Mouse (Mus musculus) MEL (cell line): ENCODE results near the gene H13. TPM values are rescaled to one million over a fixed set of nuclear protein-coding genes. Genes with fewer than 3 reads are reported as not detected.
A peak's percentile ranks its signal among the peaks of the same experiment; 100 is the strongest.

Experiments
- DNase-seq: peaks from one replicate; pipeline ENCODE4 v3.0.0; 2011; ENCODE audit warnings: low read depth, low spot score
- H3K27ac ChIP-seq: 2 replicates; pipeline ENCODE4 v1.5.1; 2012; ENCODE audit warnings: low read depth, mild to moderate bottlenecking, control low read depth, low read length, moderate library complexity; ENCODE audit not compliant: control insufficient read depth
- H3K27me3 ChIP-seq, 2 experiments: fragments of 150-350 bp in 1 of 2; sonication (generic) in 1 of 2; 2 replicates each; pipeline ENCODE4 v1.6.1; 2012; ENCODE audit warnings: low read length in 2 of 2, mild to moderate bottlenecking in 2 of 2, improper control_type of control experiment in 1 of 2, moderate library complexity in 1 of 2; ENCODE audit not compliant: insufficient read depth in 2 of 2, control insufficient read depth in 1 of 2
- H3K36me3 ChIP-seq, 2 experiments: 2 replicates each; pipeline ENCODE4 v1.6.1; 2012 to 2014; ENCODE audit warnings: low read length in 2 of 2, improper control_type of control experiment in 1 of 2, inconsistent platforms in 1 of 2, mild to moderate bottlenecking in 1 of 2; ENCODE audit not compliant: insufficient read depth in 2 of 2, control insufficient read depth in 1 of 2
- H3K4me1 ChIP-seq, 2 experiments: fragments of 150-350 bp in 1 of 2; sonication (generic) in 1 of 2; 2 replicates each; pipeline ENCODE4 v1.6.1; 2012; ENCODE audit warnings: low read length in 2 of 2, improper control_type of control experiment in 1 of 2, mild to moderate bottlenecking in 1 of 2; ENCODE audit not compliant: insufficient read depth in 2 of 2, control insufficient read depth in 1 of 2
- H3K4me3 ChIP-seq, 2 experiments: fragments of 150-350 bp in 1 of 2; sonication (generic) in 1 of 2; 2 replicates each; pipeline ENCODE4 v1.5.1; 2012; ENCODE audit warnings: low read depth in 2 of 2, low read length in 2 of 2, mild to moderate bottlenecking in 2 of 2, moderate library complexity in 2 of 2, control low read depth in 1 of 2, improper control_type of control experiment in 1 of 2; ENCODE audit not compliant: control insufficient read depth in 1 of 2, insufficient read depth in 1 of 2
- H3K79me2 ChIP-seq: 2 replicates; pipeline ENCODE4 v1.6.1; 2012; ENCODE audit warnings: mild to moderate bottlenecking, low read length, moderate library complexity; ENCODE audit not compliant: control insufficient read depth, poor library complexity, insufficient read depth
- H3K9ac ChIP-seq: 2 replicates; pipeline ENCODE4 v1.6.1; 2012; ENCODE audit warnings: low read depth, mild to moderate bottlenecking, control low read depth, low read length, moderate library complexity; ENCODE audit not compliant: control insufficient read depth, poor library complexity, severe bottlenecking
- H3K9me3 ChIP-seq: fragments of 150-350 bp; sonication (generic); replicated peaks from 2 replicates; pipeline ENCODE4 v1.6.1; 2012; ENCODE audit warnings: mild to moderate bottlenecking, low read length, improper control_type of control experiment, moderate library complexity; ENCODE audit not compliant: insufficient read depth
- BHLHE40 ChIP-seq: IDR thresholded peaks from 2 replicates; pipeline ENCODE4 v1.6.1; 2012; ENCODE audit warnings: low read depth, mild to moderate bottlenecking, inconsistent platforms, low read length, improper control_type of control experiment, borderline replicate concordance
- CHD1 ChIP-seq: IDR thresholded peaks from 2 replicates; pipeline ENCODE4 v1.6.1; 2012; ENCODE audit warnings: low read depth, mild to moderate bottlenecking, inconsistent platforms, low read length, improper control_type of control experiment
- CHD2 ChIP-seq: IDR thresholded peaks from 2 replicates; pipeline ENCODE4 v1.6.1; 2011; ENCODE audit warnings: low read length, improper control_type of control experiment
- CTCF ChIP-seq, 3 experiments: IDR thresholded peaks in 2 of 3; conservative IDR thresholded peaks in 1 of 3; 2 replicates each; pipeline ENCODE4 v1.5.1; 2011 to 2012; ENCODE audit warnings: low read length in 3 of 3, low read depth in 2 of 3, mild to moderate bottlenecking in 2 of 3, improper control_type of control experiment in 1 of 3, inconsistent platforms in 1 of 3, mixed read lengths in 1 of 3, moderate library complexity in 1 of 3; ENCODE audit not compliant: control insufficient read depth in 1 of 3, insufficient read depth in 1 of 3, poor library complexity in 1 of 3, severe bottlenecking in 1 of 3
- E2F4 ChIP-seq: IDR thresholded peaks from 2 replicates; pipeline ENCODE4 v1.6.1; 2011; ENCODE audit warnings: low read depth, low read length, improper control_type of control experiment, borderline replicate concordance
- EP300 ChIP-seq, 2 experiments: IDR thresholded peaks; 2 replicates each; pipeline ENCODE4 v1.6.1; 2011; ENCODE audit warnings: improper control_type of control experiment in 2 of 2, low read length in 2 of 2, low read depth in 1 of 2, mild to moderate bottlenecking in 1 of 2
- GABPA ChIP-seq: IDR thresholded peaks from 2 replicates; pipeline ENCODE4 v1.6.1; 2012; ENCODE audit warnings: low read depth, mild to moderate bottlenecking, inconsistent platforms, low read length, improper control_type of control experiment, moderate library complexity
- GATA1 ChIP-seq: IDR thresholded peaks from 2 replicates; pipeline ENCODE4 v1.6.1; 2011; ENCODE audit warnings: low read depth, low read length, improper control_type of control experiment
- HCFC1 ChIP-seq: IDR thresholded peaks from 2 replicates; pipeline ENCODE4 v1.6.1; 2012; ENCODE audit warnings: low read depth, mild to moderate bottlenecking, inconsistent platforms, low read length, improper control_type of control experiment, moderate library complexity
- JUND ChIP-seq: IDR thresholded peaks from 2 replicates; pipeline ENCODE4 v1.6.1; 2011; ENCODE audit warnings: low read depth, mild to moderate bottlenecking, improper control_type of control experiment, low read length
- KAT2A ChIP-seq: conservative IDR thresholded peaks from 2 replicates; pipeline ENCODE4 v1.6.1; 2012; ENCODE audit warnings: low read depth, low read length, improper control_type of control experiment, inconsistent platforms
- MAFK ChIP-seq: IDR thresholded peaks from 2 replicates; pipeline ENCODE4 v1.6.1; 2011; ENCODE audit warnings: low read depth, mild to moderate bottlenecking, low read length, improper control_type of control experiment, borderline replicate concordance
- MEF2A ChIP-seq: IDR thresholded peaks from 2 replicates; pipeline ENCODE4 v1.6.1; 2014; ENCODE audit warnings: low read depth, mild to moderate bottlenecking, inconsistent platforms, low read length, improper control_type of control experiment; ENCODE audit not compliant: poor library complexity, insufficient replicate concordance, severe bottlenecking; ENCODE audit errors: extremely low read depth
- MXI1 ChIP-seq: IDR thresholded peaks from 2 replicates; pipeline ENCODE4 v1.6.1; 2011; ENCODE audit warnings: mild to moderate bottlenecking, low read depth, low read length, improper control_type of control experiment
- MYB ChIP-seq: IDR thresholded peaks from 2 replicates; pipeline ENCODE4 v1.6.1; 2011; ENCODE audit warnings: mild to moderate bottlenecking, low read depth, low read length, improper control_type of control experiment
- MYC ChIP-seq: IDR thresholded peaks from 2 replicates; pipeline ENCODE4 v1.6.1; 2011; ENCODE audit warnings: low read depth, mild to moderate bottlenecking, low read length, improper control_type of control experiment, moderate library complexity
- NELFE ChIP-seq: IDR thresholded peaks from 2 replicates; pipeline ENCODE4 v1.6.1; 2011; ENCODE audit warnings: low read depth, low read length, improper control_type of control experiment
- POLR2A ChIP-seq, 2 experiments: IDR thresholded peaks; 2 replicates each; pipeline ENCODE4 v1.6.1; 2011 to 2012; ENCODE audit warnings: low read length in 2 of 2, mild to moderate bottlenecking in 2 of 2, control low read depth in 1 of 2, improper control_type of control experiment in 1 of 2, low read depth in 1 of 2, moderate library complexity in 1 of 2; ENCODE audit not compliant: control insufficient read depth in 1 of 2, insufficient read depth in 1 of 2, poor library complexity in 1 of 2
- POLR2AphosphoS2 ChIP-seq: IDR thresholded peaks from 2 replicates; pipeline ENCODE4 v1.6.1; 2011; ENCODE audit warnings: low read length, improper control_type of control experiment
- RAD21 ChIP-seq: IDR thresholded peaks from 2 replicates; pipeline ENCODE4 v1.6.1; 2011; ENCODE audit warnings: mild to moderate bottlenecking, low read depth, low read length, improper control_type of control experiment
- RCOR1 ChIP-seq: IDR thresholded peaks from 2 replicates; pipeline ENCODE4 v1.6.1; 2012; ENCODE audit warnings: low read depth, mild to moderate bottlenecking, inconsistent platforms, low read length, improper control_type of control experiment
- SIN3A ChIP-seq: IDR thresholded peaks from 2 replicates; pipeline ENCODE4 v1.6.1; 2012; ENCODE audit warnings: low read length, improper control_type of control experiment, inconsistent platforms
- TAL1 ChIP-seq: IDR thresholded peaks from 2 replicates; pipeline ENCODE4 v1.6.1; 2012; ENCODE audit warnings: mild to moderate bottlenecking, inconsistent platforms, low read length, moderate library complexity, mixed read lengths
- TBP ChIP-seq: IDR thresholded peaks from 2 replicates; pipeline ENCODE4 v1.8.0; 2011; ENCODE audit warnings: low read depth, low read length, improper control_type of control experiment
- TCF12 ChIP-seq: IDR thresholded peaks from 2 replicates; pipeline ENCODE4 v1.6.1; 2014; ENCODE audit warnings: low read depth, mild to moderate bottlenecking, inconsistent platforms, low read length, improper control_type of control experiment, moderate library complexity
- UBTF ChIP-seq: IDR thresholded peaks from 2 replicates; pipeline ENCODE4 v1.6.1; 2012; ENCODE audit warnings: low read depth, mild to moderate bottlenecking, inconsistent platforms, low read length, improper control_type of control experiment, moderate library complexity, borderline replicate concordance; ENCODE audit not compliant: insufficient read depth
- ZKSCAN1 ChIP-seq: IDR thresholded peaks from 2 replicates; pipeline ENCODE4 v1.6.1; 2012; ENCODE audit warnings: low read depth, mild to moderate bottlenecking, inconsistent platforms, low read length, improper control_type of control experiment, moderate library complexity
- ZMIZ1 ChIP-seq: IDR thresholded peaks from 2 replicates; pipeline ENCODE4 v1.6.1; 2012; ENCODE audit warnings: low read depth, mild to moderate bottlenecking, inconsistent platforms, low read length, improper control_type of control experiment, moderate library complexity
- ZNF384 ChIP-seq: IDR thresholded peaks from 2 replicates; pipeline ENCODE4 v1.6.1; 2012; ENCODE audit warnings: low read depth, mild to moderate bottlenecking, inconsistent platforms, low read length, improper control_type of control experiment
- polyA plus RNA-seq, 2 experiments: library from polyadenylated mRNA; stranded (reverse) in 1 of 2; unstranded in 1 of 2; fragments of >175 nt in 1 of 2; fragments of >200 nt in 1 of 2; gene quantifications; 2 replicates each; pipeline versions ENCODE4 v1.2.1 to v1.2.4; 2012; ENCODE audit warnings: low replicate concordance in 2 of 2, low read depth in 1 of 2; ENCODE audit not compliant: insufficient read length in 2 of 2, insufficient read depth in 1 of 2, missing spikeins in 1 of 2
- total RNA-seq: library from RNA; depleted of rRNA; stranded (reverse); fragments of 300-350 nt; gene quantifications from 2 replicates; pipeline ENCODE4 v1.2.3, GENCODE M21; 2012

H13 gene
- total and polyA plus RNA-seq, 3 experiments = 82.7 to 421 (median 139) TPM

DNA sequence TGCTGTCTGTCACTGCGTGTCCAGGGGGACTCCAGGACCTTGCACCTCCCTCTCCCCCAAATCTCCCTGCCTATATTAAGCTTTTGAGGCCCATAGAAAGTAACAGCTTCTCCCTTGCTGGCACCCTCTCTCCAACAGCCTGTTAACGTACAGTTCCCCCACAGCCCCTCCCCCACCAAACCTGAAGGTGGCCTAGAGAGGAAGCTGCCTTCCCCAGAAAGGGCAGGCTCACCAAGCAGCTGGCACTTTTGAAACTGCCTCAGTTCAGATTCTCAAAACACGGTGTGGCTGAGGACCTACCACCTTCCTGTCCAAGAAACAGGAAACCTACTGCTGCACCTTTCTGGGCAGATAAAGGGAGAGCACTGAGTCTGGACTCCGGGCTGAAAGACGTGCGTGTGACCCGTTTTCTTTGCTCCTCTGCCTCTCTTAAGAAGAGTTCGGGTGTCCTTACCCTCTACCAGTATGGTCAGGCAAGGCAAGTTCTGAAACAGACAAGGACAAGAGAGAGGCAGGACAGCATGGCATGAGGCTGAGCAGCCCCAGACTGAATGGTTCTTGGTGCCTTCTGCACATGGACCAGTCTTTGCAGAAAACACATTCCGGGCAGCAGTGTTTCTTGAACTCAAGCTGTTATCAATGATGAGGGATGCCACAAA is 1.9 kb downstream of the H13 start:
- Histone ChIP-seq H3K9ac (peak overlapping the region; percentile 84), H3K4me3 (peak overlapping the region; percentile 81 to 88), H3K36me3 (peaks cover 4 to 9% of the 10 kb centered on the region in 2 experiments), H3K79me2 (peaks cover 35% of the 10 kb centered on the region), H3K4me1 (peaks cover 5 to 18% of the 10 kb centered on the region in 2 experiments), H3K9me3 (no peaks in the 10 kb centered on the region), H3K27ac (peak overlapping the region; percentile 36), H3K27me3 (peaks cover 3% of the 10 kb centered on the region in 2 experiments; a peak in 2 of 4 replicates)
- peak; percentile 80 for DNase-seq
- peak; percentile 28; the same call in 1 of the 2 replicates for TF ChIP-seq BHLHE40
- no peak for TF ChIP-seq GATA1
- no peak for TF ChIP-seq MXI1
- no peak for TF ChIP-seq JUND
- no peak for TF ChIP-seq TAL1
- TF ChIP-seq KAT2A = no peak
- TF ChIP-seq POLR2AphosphoS2 = no peak
- TF ChIP-seq POLR2A (IDR thresholded peaks at IDR 0.05; ENCODE audit: control insufficient read depth in 1 of 2, insufficient read depth in 1 of 2, low read depth in 1 of 2, low read length in 2 of 2, poor library complexity in 1 of 2) = no peak; a peak in 1 of 4 replicates
- no peak for TF ChIP-seq CHD2
- peak in 1 of 2 experiments; percentile 46; a peak in 2 of 4 replicates for TF ChIP-seq EP300 (IDR thresholded peaks at IDR 0.05; ENCODE audit: low read depth in 1 of 2, low read length in 2 of 2)
- no peak for TF ChIP-seq MEF2A
- no peak for TF ChIP-seq RAD21
- no peak for TF ChIP-seq HCFC1
- TF ChIP-seq MYB = peak; percentile 35; the same call in 1 of the 2 replicates
- no peak for TF ChIP-seq TCF12

DNA sequence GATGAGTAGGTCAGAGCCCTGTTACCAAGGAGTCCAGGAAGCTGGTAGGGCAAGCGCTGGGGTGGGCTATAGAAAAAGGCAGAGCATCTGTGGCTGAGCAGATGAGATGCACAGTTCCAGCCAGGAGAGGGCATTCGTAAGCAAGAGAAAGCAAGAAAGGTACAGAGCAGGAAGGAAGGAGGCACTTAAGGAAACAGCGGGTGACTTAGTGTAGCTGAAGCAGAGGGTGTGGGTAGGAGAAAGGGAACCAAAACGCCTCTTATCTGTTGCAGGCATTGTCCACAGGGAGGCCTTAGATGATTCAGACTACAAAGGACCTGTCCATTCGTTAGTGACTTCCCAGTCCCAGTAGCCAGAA is 2.4 kb downstream of the H13 start:
- H3K27ac ChIP-seq = peak overlapping the region; percentile 36
- H3K9ac ChIP-seq = peak overlapping the region; percentile 84; the same call in 1 of the 2 replicates
- peaks cover 35% of the 10 kb centered on the region for H3K79me2 ChIP-seq
- no peaks in the 10 kb centered on the region for H3K9me3 ChIP-seq
- peaks cover 5 to 18% of the 10 kb centered on the region in 2 experiments for H3K4me1 ChIP-seq
- H3K27me3 ChIP-seq = peaks cover 3% of the 10 kb centered on the region in 2 experiments; a peak in 2 of 4 replicates
- peak overlapping the region in 1 of 2 experiments; percentile 88; a peak in 3 of 4 replicates for H3K4me3 ChIP-seq
- peaks cover 7 to 9% of the 10 kb centered on the region in 2 experiments for H3K36me3 ChIP-seq
- peak; percentile 86 for DNase-seq
- TF ChIP-seq HCFC1 (0 out of 2 replicates have a peak, but pooled peaks have one; percentile 19), TBP (no peak), GABPA (no peak), RAD21 (peak; percentile 41), MYB (no peak), ZNF384 (no peak), MEF2A (no peak), MXI1 (no peak), TCF12 (no peak), NELFE (no peak), TAL1 (peak; percentile 58), RCOR1 (no peak), ZKSCAN1 (no peak), GATA1 (peak; percentile 76), EP300 (IDR thresholded peaks at IDR 0.05; ENCODE audit: low read depth in 1 of 2, low read length in 2 of 2) (peak in 1 of 2 experiments; percentile 29; a peak in 1 of 4 replicates), SIN3A (peak; percentile 21; the same call in 1 of the 2 replicates), ZMIZ1 (no peak), CTCF (IDR thresholded peaks at IDR 0.05 in 2 of 3, conservative IDR thresholded peaks at IDR 0.05 in 1 of 3; ENCODE audit: control insufficient read depth in 1 of 3, insufficient read depth in 1 of 3, low read depth in 2 of 3, low read length in 3 of 3, poor library complexity in 1 of 3, severe bottlenecking in 1 of 3) (peak; percentile 53 to 56 (median 54)), E2F4 (no peak), UBTF (no peak), MAFK (no peak), MYC (no peak), CHD1 (no peak), POLR2AphosphoS2 (no peak)
